Mouse (Mus musculus): Measurements from ENCODE around the gene 9230112D13Rik. TPM values are rescaled to one million over a fixed set of nuclear protein-coding genes. Genes with fewer than 3 reads are reported as not detected.

9230112D13Rik gene
- polyA plus RNA-seq, 1 experiment, result not detected

GRCm38 (mm10) chr14:34511901-34512300 is 10.7 kb downstream of the 9230112D13Rik start:
- H3K27ac ChIP-seq (ENCODE audit: control insufficient read depth, insufficient read depth, low read depth, low read length, poor library complexity), result no peak overlapping the region
- TF ChIP-seq CTCF (IDR thresholded peaks at IDR 0.05; ENCODE audit: control insufficient read depth, insufficient read depth, low read length), result no peak
- TF ChIP-seq POLR2A (IDR thresholded peaks at IDR 0.05; ENCODE audit: borderline replicate concordance, control insufficient read depth, low read depth, low read length), result no peak
- H3K4me3 ChIP-seq (replicated peaks; ENCODE audit: control insufficient read depth, low read depth, low read length), result no peak overlapping the region
- H3K4me1 ChIP-seq (ENCODE audit: control insufficient read depth, insufficient read depth, low read length), result no peaks in the 10 kb centered on the region
- WGBS, result 7% methylated on average over 11 of the region's 11 CpGs

DNA sequence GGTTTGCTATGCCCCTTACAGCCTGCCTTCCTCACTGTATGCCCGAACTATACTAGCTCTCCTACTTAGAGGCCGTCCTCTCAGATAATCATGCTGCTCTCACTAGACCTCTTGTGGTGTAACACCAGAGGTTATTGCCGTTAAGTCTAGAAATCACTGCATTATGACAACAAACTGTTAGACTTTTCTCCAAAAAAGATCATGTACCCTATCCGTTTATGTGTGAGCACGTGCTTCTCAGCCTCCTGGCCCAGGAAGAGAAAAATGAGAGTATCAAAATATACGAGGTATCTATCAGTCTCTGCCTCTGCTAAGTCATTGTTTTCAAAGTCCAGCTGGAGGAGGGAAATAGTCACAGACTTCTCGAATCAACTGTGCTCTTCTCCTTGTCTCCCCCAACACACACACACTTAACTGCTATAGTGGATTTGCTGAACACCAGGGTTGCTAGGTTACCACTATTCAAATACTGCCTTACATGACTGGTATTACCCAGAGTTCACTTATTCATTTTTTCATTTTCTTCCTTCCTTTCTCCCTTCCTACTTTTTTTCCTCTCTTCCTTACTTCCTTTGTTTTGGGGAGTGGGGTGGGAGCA is 13.7 kb downstream of the 9230112D13Rik start:
- TF ChIP-seq CTCF (IDR thresholded peaks at IDR 0.05; ENCODE audit: control insufficient read depth, insufficient read depth, low read length), result no peak
- TF ChIP-seq POLR2A (IDR thresholded peaks at IDR 0.05; ENCODE audit: borderline replicate concordance, control insufficient read depth, low read depth, low read length), result no peak
- WGBS, result 37% methylated on average over 7 of the region's 7 CpGs
- Histone ChIP-seq H3K4me3 (replicated peaks; ENCODE audit: control insufficient read depth, low read depth, low read length) (no peak overlapping the region), H3K4me1 (ENCODE audit: control insufficient read depth, insufficient read depth, low read length) (no peaks in the 10 kb centered on the region), H3K27ac (ENCODE audit: control insufficient read depth, insufficient read depth, low read depth, low read length, poor library complexity) (no peak overlapping the region)

GRCm38 (mm10) chr14:34508187-34508840 is 14.3 kb downstream of the 9230112D13Rik start:
- Histone ChIP-seq H3K4me1 (ENCODE audit: control insufficient read depth, insufficient read depth, low read length) (no peaks in the 10 kb centered on the region), H3K4me3 (replicated peaks; ENCODE audit: control insufficient read depth, low read depth, low read length) (no peak overlapping the region), H3K27ac (ENCODE audit: control insufficient read depth, insufficient read depth, low read depth, low read length, poor library complexity) (no peak overlapping the region)
- 45% methylated on average over 4 of the region's 4 CpGs for WGBS
- TF ChIP-seq POLR2A (IDR thresholded peaks at IDR 0.05; ENCODE audit: borderline replicate concordance, control insufficient read depth, low read depth, low read length), result no peak
- TF ChIP-seq CTCF (IDR thresholded peaks at IDR 0.05; ENCODE audit: control insufficient read depth, insufficient read depth, low read length), result no peak

DNA sequence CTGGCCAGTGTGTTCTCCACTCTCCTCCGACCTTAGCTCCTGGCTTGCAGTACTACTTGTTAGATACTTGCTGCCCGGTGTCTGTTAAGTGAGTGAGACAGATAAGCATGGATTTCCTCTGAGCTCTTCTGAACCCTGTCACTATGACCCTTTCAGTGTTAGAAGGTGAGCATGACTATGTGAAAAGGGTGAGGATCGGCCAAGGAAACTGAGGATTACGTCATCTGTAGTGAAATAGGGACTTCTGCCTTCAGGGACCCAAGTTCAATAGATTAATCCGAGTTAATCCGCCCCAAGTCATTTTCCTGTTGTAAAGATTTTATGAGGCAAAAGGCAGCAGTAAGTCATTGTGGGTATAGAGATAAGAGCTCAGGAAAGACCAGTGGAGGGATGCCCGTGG is 17.3 kb downstream of the 9230112D13Rik start:
- no peak for TF ChIP-seq POLR2A (IDR thresholded peaks at IDR 0.05; ENCODE audit: borderline replicate concordance, control insufficient read depth, low read depth, low read length)
- no peak for TF ChIP-seq CTCF (IDR thresholded peaks at IDR 0.05; ENCODE audit: control insufficient read depth, insufficient read depth, low read length)
- Histone ChIP-seq H3K27ac (ENCODE audit: control insufficient read depth, insufficient read depth, low read depth, low read length, poor library complexity) (no peak overlapping the region), H3K4me1 (ENCODE audit: control insufficient read depth, insufficient read depth, low read length) (no peaks in the 10 kb centered on the region), H3K4me3 (replicated peaks; ENCODE audit: control insufficient read depth, low read depth, low read length) (no peak overlapping the region)
- whole genome bisulfite sequencing, result 36% methylated on average over 7 of the region's 7 CpGs

GRCm38 (mm10) chr14:34504377-34504776 is 18.2 kb downstream of the 9230112D13Rik start:
- Histone ChIP-seq H3K4me3 (replicated peaks; ENCODE audit: control insufficient read depth, low read depth, low read length) (no peak overlapping the region), H3K4me1 (ENCODE audit: control insufficient read depth, insufficient read depth, low read length) (no peaks in the 10 kb centered on the region), H3K27ac (ENCODE audit: control insufficient read depth, insufficient read depth, low read depth, low read length, poor library complexity) (no peak overlapping the region)
- 76% methylated on average over 5 of the region's 5 CpGs for WGBS
- TF ChIP-seq POLR2A (IDR thresholded peaks at IDR 0.05; ENCODE audit: borderline replicate concordance, control insufficient read depth, low read depth, low read length) (no peak), CTCF (IDR thresholded peaks at IDR 0.05; ENCODE audit: control insufficient read depth, insufficient read depth, low read length) (no peak)

DNA sequence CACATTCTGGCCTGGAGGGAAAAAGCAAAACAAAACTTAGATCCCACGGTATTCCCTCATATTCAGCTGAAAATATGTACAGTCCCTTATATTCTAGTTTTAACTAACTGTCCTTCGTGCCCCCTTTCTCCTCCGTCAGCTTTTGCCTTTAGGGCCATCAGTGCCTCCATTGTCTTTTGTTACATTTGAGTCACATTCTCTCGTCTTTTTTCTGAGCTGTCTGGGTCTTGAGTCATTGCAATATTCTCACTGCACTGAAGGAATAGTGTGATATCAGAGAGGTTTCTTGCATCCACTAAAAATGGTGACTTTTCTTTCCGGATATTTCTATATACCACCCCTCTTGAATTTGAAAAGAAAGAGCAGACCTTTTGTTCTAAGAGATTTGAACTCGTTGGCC is 18.8 kb downstream of the 9230112D13Rik start:
- WGBS, result 68% methylated on average over 6 of the region's 6 CpGs
- no peak overlapping the region for H3K27ac ChIP-seq (ENCODE audit: control insufficient read depth, insufficient read depth, low read depth, low read length, poor library complexity)
- H3K4me3 ChIP-seq (replicated peaks; ENCODE audit: control insufficient read depth, low read depth, low read length), result no peak overlapping the region
- TF ChIP-seq CTCF (IDR thresholded peaks at IDR 0.05; ENCODE audit: control insufficient read depth, insufficient read depth, low read length), result no peak
- TF ChIP-seq POLR2A (IDR thresholded peaks at IDR 0.05; ENCODE audit: borderline replicate concordance, control insufficient read depth, low read depth, low read length), result no peak
- no peaks in the 10 kb centered on the region for H3K4me1 ChIP-seq (ENCODE audit: control insufficient read depth, insufficient read depth, low read length)

GRCm38 (mm10) chr14:34503325-34503647 is 19.3 kb downstream of the 9230112D13Rik start, which contains the start of gene Bmpr1a:
TSS of gene Bmpr1a (minus strand) at chr14:34503341.
- TF ChIP-seq POLR2A (IDR thresholded peaks at IDR 0.05; ENCODE audit: borderline replicate concordance, control insufficient read depth, low read depth, low read length), result no peak
- TF ChIP-seq CTCF (IDR thresholded peaks at IDR 0.05; ENCODE audit: control insufficient read depth, insufficient read depth, low read length), result no peak
- peak within 1 kb of the TSS; percentile 51 for H3K4me3 ChIP-seq (replicated peaks; ENCODE audit: control insufficient read depth, low read depth, low read length)
- peak within 1 kb of the TSS; percentile 65; the same call in 1 of the 2 replicates for H3K27ac ChIP-seq (ENCODE audit: control insufficient read depth, insufficient read depth, low read depth, low read length, poor library complexity)
- WGBS, result 10% methylated on average over 15 of the region's 15 CpGs
- H3K4me1 ChIP-seq (ENCODE audit: control insufficient read depth, insufficient read depth, low read length), result no peaks in the 10 kb centered on the region

- no peaks in the 10 kb centered on the region for H3K4me1 ChIP-seq (ENCODE audit: control insufficient read depth, insufficient read depth, low read length)
- peak overlapping the region; percentile 65; the same call in 1 of the 2 replicates for H3K27ac ChIP-seq (ENCODE audit: control insufficient read depth, insufficient read depth, low read depth, low read length, poor library complexity)
- peak overlapping the region; percentile 51 for H3K4me3 ChIP-seq (replicated peaks; ENCODE audit: control insufficient read depth, low read depth, low read length)
- 1% methylated on average over 105 of the region's 115 CpGs for WGBS
- TF ChIP-seq POLR2A (IDR thresholded peaks at IDR 0.05; ENCODE audit: borderline replicate concordance, control insufficient read depth, low read depth, low read length) (no peak), CTCF (IDR thresholded peaks at IDR 0.05; ENCODE audit: control insufficient read depth, insufficient read depth, low read length) (no peak)
Observed at GRCm38 (mm10) chr14:34502475-34503324, 19.9 kb downstream of the 9230112D13Rik start.

Data from bone marrow, adult 2 months (tissue).